Mouse (Mus musculus): ENCODE measurements at regions not wholly inside any gene's neighbourhood (a gene's known extent, or its start where the extent isn't known, plus 50 kb on each side); places are given as distances from the start of the nearest gene placed in this dataset.
"Not testable (repeated sequence)": the region's sequence is repeated elsewhere in the genome, so short reads cannot be mapped to it uniquely, and the experiment has no call there.

GRCm38 (mm10) chr8:24386462-24386861, 339.2 kb downstream of the Adam3 start:
- peak; percentile 62 for DNase-seq (ENCODE audit: low read depth, low spot score)

GRCm38 (mm10) chr8:24383963-24384435, 341.7 kb downstream of the Adam3 start:
- no peak for DNase-seq (ENCODE audit: low read depth, low spot score)

GRCm38 (mm10) chr8:24383130-24383962, 342.3 kb downstream of the Adam3 start:
- DNase-seq (ENCODE audit: low read depth, low spot score): no peak

GRCm38 (mm10) chr8:24381666-24382253, 343.9 kb downstream of the Adam3 start:
- no peak for DNase-seq (ENCODE audit: low read depth, low spot score)

- no peak for DNase-seq (ENCODE audit: low read depth, low spot score)
Observed at GRCm38 (mm10) chr8:24378070-24378469, 347.6 kb downstream of the Adam3 start.

GRCm38 (mm10) chr8:24376846-24377245, 348.8 kb downstream of the Adam3 start:
- DNase-seq (ENCODE audit: low read depth, low spot score): not testable (repeated sequence)

- no peak for DNase-seq (ENCODE audit: low read depth, low spot score)
Observed at GRCm38 (mm10) chr8:24374503-24374902, 351.1 kb downstream of the Adam3 start.

- DNase-seq (ENCODE audit: low read depth, low spot score): no peak
Observed at GRCm38 (mm10) chr8:24372068-24372467, 353.6 kb downstream of the Adam3 start.

- no peak for DNase-seq (ENCODE audit: low read depth, low spot score)
Observed at GRCm38 (mm10) chr8:24366000-24366399, 359.7 kb downstream of the Adam3 start.

- no peak for DNase-seq (ENCODE audit: low read depth, low spot score)
Observed at GRCm38 (mm10) chr8:24364685-24365084, 361.0 kb downstream of the Adam3 start.

GRCm38 (mm10) chr8:24359022-24359600, 366.5 kb downstream of the Adam3 start:
- no peak for DNase-seq (ENCODE audit: low read depth, low spot score)

- no peak for DNase-seq (ENCODE audit: low read depth, low spot score)
Observed at GRCm38 (mm10) chr8:24355146-24355545, 370.5 kb downstream of the Adam3 start.

- no peak for DNase-seq (ENCODE audit: low read depth, low spot score)
Observed at GRCm38 (mm10) chr8:24353842-24354241, 371.8 kb downstream of the Adam3 start.

GRCm38 (mm10) chr8:24352322-24352721, 373.3 kb downstream of the Adam3 start:
- no peak for DNase-seq (ENCODE audit: low read depth, low spot score)

- DNase-seq (ENCODE audit: low read depth, low spot score): no peak
Observed at GRCm38 (mm10) chr8:24351760-24352159, 373.9 kb downstream of the Adam3 start.

GRCm38 (mm10) chr8:24346390-24347113, 379.1 kb downstream of the Adam3 start:
- DNase-seq (ENCODE audit: low read depth, low spot score): no peak

GRCm38 (mm10) chr8:24338694-24339093, 387.0 kb downstream of the Adam3 start:
- DNase-seq (ENCODE audit: low read depth, low spot score): no peak

- DNase-seq (ENCODE audit: low read depth, low spot score): no peak
Observed at GRCm38 (mm10) chr8:24337635-24338034, 388.0 kb downstream of the Adam3 start.

- DNase-seq (ENCODE audit: low read depth, low spot score): no peak
Observed at GRCm38 (mm10) chr8:24335709-24336108, 389.9 kb downstream of the Adam3 start.

GRCm38 (mm10) chr8:24333705-24334104, 391.9 kb downstream of the Adam3 start:
- no peak for DNase-seq (ENCODE audit: low read depth, low spot score)

GRCm38 (mm10) chr8:24310893-24311292, 414.8 kb downstream of the Adam3 start:
- DNase-seq (ENCODE audit: low read depth, low spot score): no peak

- DNase-seq (ENCODE audit: low read depth, low spot score): no peak
Observed at GRCm38 (mm10) chr8:24294565-24294964, 431.1 kb downstream of the Adam3 start.
